Mouse (Mus musculus): ENCODE measurements around the gene Rabl6. TPM values are rescaled to one million over a fixed set of nuclear protein-coding genes. Genes with fewer than 3 reads are reported as not detected.
"Not testable (repeated sequence)": the region's sequence is repeated elsewhere in the genome, so short reads cannot be mapped to it uniquely, and the experiment has no call there.

Gene Rabl6
- polyA plus RNA-seq, 1 experiment from 2014 or later = 73.5 TPM

GRCm38 (mm10) chr2:25553171-25553786, 55.0 kb downstream of the Rabl6 start:
- H3K4me3 ChIP-seq; H3K36me3 ChIP-seq; H3K4me2 ChIP-seq; H3K9me3 ChIP-seq; H3K27me3 ChIP-seq; H3K27ac ChIP-seq (replicated peaks); ATAC-seq (ENCODE audit: low FRiP score, low read depth); H3K9ac ChIP-seq: not testable (repeated sequence)
- 93% methylated on average over 4 of the region's 4 CpGs for WGBS
- H3K4me1 ChIP-seq (replicated peaks) = peaks cover 12% of the 10 kb centered on the region

GRCm38 (mm10) chr2:25551186-25551585, 57.1 kb downstream of the Rabl6 start:
- ATAC-seq (ENCODE audit: low FRiP score, low read depth) = no peak
- no peaks in the 10 kb centered on the region for H3K9me3 ChIP-seq
- H3K36me3 ChIP-seq = no peaks in the 10 kb centered on the region
- H3K9ac ChIP-seq = no peak overlapping the region
- no peaks in the 10 kb centered on the region for H3K27me3 ChIP-seq
- WGBS = 40% methylated on average over 5 of the region's 5 CpGs
- H3K27ac ChIP-seq (replicated peaks) = no peak overlapping the region
- H3K4me3 ChIP-seq = no peak overlapping the region
- no peak overlapping the region for H3K4me2 ChIP-seq
- peaks cover 7% of the 10 kb centered on the region for H3K4me1 ChIP-seq (replicated peaks)

DNA sequence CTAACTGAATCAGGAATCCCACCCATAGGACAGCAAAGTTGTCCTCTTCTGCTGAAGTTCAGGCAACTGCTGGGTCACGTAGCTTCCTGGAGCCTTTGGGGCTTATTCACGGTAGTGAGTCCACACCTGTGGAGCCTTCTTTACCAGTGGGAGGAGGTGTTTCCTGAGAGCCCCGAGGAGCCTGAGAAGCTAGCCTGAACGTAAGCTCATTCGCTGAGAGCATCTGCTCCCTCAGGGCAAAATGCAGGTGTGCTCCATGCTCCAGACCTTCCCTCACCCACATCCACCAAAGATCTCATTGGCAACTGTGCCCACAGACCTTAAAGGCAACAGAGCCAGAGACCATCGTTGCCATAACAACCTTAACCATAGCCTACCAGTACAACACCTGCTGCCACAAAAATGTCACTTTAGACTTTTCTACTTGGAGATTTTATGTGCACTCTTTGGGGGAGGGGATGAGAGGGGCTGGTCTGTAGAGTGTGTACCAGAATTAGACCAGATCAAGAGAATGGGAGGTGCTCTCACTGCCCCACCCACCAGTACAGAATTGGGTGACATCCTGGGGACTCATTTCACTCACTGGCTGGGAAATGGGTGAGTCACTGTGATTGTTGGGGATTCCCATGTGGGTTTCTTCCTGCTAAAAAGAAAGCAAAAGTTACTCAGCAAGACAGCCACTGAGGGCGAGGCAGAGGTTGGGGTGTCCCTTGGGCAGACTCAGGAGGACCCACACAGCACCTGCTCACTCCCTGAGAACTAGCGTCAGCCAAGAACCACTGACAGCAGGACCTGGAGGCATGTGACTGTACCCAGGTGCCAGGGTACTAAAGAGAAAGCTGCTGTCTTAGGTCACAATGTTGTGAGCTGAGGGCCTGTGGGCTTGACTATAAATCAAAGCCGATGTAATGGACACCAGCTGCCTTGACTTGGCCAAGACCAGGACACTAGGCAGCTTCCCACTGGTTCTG, 59.0 kb downstream of the Rabl6 start:
- Histone ChIP-seq H3K9ac (no peak overlapping the region), H3K9me3 (no peaks in the 10 kb centered on the region), H3K4me2 (no peak overlapping the region), H3K27me3 (no peaks in the 10 kb centered on the region), H3K27ac (replicated peaks) (no peak overlapping the region), H3K4me1 (replicated peaks) (peaks cover 15% of the 10 kb centered on the region), H3K36me3 (no peaks in the 10 kb centered on the region), H3K4me3 (no peak overlapping the region)
- 79% methylated on average over 9 of the region's 9 CpGs for WGBS
- no peak for ATAC-seq (ENCODE audit: low FRiP score, low read depth)

DNA sequence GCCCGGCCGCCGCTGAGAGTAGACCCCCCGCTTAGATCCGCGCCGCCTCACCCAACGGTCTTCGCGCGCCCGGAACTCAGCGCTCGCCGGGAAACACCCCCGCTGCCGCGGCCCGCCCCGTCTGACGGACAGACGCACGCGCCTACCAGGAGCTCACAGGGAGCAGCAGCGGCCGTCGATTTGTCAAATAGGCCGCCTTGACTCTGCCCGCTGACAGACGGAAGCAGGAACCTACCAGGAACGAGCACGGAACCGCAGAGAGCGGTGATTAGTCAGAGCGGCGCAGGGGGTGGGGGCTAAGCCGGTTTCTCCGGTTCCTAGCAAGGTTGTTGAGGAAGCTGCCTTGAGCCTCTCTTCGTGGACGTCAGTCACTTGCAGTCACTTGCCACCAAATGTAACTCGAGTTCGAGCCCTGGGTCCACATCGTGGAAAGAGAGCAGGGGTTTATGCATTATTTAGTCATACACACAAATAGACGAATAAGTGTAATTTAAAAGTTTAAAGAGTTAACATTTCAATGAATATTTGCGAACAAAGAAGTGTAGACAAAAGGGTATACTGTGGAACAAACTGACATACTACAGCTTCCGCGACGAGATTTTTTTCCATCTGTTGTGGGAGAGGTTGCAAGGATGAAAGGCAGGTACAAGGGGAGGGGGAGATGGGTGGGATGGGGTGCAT, 61.4 kb downstream of the Rabl6 start, which contains the start of gene Traf2:
Traf2 (minus strand) TSS at position 130 of the 681 bp plus-strand sequence.
- Histone ChIP-seq H3K4me1 (replicated peaks) (peaks cover 15% of the 10 kb centered on the region), H3K27me3 (no peaks in the 10 kb centered on the region), H3K4me3 (peak within 1 kb of the TSS; percentile 67), H3K27ac (replicated peaks) (peak within 1 kb of the TSS; percentile 35; the same call in 1 of the 2 replicates), H3K9me3 (no peaks in the 10 kb centered on the region), H3K9ac (peak within 1 kb of the TSS; percentile 61), H3K36me3 (no peaks in the 10 kb centered on the region), H3K4me2 (peak within 1 kb of the TSS; percentile 87)
- 3% methylated on average over 47 of the region's 48 CpGs for WGBS
- ATAC-seq (ENCODE audit: low FRiP score, low read depth) = peak; percentile 100

DNA sequence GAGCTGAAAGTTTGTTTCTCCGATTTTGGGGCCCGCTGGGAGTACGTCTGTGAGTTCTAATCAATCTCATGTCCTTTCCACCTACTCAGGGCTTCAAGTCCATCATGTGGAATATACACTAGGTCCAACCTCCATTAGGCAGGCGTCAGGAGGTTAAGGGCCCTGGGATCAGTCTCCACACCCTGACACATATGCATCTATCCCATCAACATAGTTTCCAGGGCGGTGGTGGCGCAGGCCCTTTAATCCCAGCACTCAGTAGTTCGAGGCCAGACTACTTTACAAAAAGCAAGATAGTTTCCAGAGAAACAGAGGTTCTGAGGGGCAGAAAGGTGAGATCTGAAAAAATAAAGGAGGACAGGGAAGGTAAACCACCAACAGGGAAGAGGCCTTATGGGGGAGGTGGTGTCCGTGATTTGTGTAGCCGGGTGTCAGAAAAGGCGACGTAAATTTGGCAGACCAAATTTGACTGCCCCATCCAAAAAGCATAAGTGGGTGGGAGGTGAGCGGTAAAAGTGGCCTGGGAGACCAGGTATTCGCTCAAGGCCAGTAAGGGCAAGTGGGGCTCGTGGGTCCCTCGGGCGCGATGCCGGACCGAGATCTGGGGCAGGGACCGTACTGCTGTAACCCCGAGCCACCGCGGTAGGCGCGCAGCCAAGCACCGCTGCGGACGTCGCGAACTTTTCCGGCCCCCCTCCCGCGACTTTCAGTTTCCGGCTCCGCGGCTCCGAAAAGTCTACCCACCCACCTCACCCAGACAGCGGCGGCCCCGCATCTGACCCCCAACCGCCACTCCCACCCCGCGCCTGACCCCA, 62.1 kb downstream of the Rabl6 start:
- peak overlapping the region; percentile 35; the same call in 1 of the 2 replicates for H3K27ac ChIP-seq (replicated peaks)
- H3K4me3 ChIP-seq = peak overlapping the region; percentile 67
- H3K27me3 ChIP-seq = no peaks in the 10 kb centered on the region
- H3K4me2 ChIP-seq = peak overlapping the region; percentile 87
- H3K4me1 ChIP-seq (replicated peaks) = peaks cover 15% of the 10 kb centered on the region
- no peaks in the 10 kb centered on the region for H3K9me3 ChIP-seq
- H3K36me3 ChIP-seq = no peaks in the 10 kb centered on the region
- no peak; the same call in 1 of the 2 replicates for ATAC-seq (ENCODE audit: low FRiP score, low read depth)
- H3K9ac ChIP-seq = peak overlapping the region; percentile 61
- WGBS = 9% methylated on average over 43 of the region's 43 CpGs

DNA sequence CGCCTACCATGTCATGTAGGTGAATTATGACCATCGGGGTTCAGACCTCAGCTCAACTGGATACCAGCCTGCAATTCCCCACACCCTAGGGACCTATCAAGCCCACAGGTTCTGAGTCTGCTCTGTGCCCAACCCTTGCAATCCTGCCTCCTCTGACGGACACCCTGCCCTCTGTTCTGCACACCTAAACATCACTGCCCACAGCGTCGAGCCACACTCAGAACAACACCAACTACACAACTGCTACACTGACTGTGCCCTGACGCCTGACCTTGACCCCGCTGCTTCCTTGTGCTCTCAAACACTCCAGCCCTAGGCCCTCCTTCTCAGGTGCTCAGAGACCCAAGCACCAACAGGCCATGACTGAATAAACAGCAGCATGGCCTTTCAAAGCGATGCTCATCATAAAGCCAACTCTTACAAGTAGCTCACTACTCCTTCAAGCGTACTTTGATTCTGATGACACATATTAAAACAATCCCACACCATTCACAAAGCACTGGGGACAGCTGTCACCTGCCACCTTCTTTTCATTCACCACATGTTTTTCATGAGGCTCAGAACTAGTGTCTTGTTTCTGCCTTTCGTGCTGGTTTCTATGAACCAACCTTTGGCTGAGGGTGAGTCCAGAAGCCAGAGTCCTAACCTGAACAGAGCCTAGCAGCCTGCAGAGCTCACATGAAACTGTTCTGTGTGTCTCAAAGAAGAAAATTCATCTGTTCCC, 66.5 kb downstream of the Rabl6 start:
- H3K9ac ChIP-seq = no peak overlapping the region
- H3K27ac ChIP-seq (replicated peaks) = no peak overlapping the region
- 85% methylated on average over 10 of the region's 10 CpGs for WGBS
- no peak overlapping the region for H3K4me3 ChIP-seq
- peaks cover 10% of the 10 kb centered on the region for H3K4me1 ChIP-seq (replicated peaks)
- ATAC-seq (ENCODE audit: low FRiP score, low read depth) = no peak
- H3K4me2 ChIP-seq = no peak overlapping the region
- H3K27me3 ChIP-seq = no peaks in the 10 kb centered on the region
- no peaks in the 10 kb centered on the region for H3K36me3 ChIP-seq
- no peaks in the 10 kb centered on the region for H3K9me3 ChIP-seq

DNA sequence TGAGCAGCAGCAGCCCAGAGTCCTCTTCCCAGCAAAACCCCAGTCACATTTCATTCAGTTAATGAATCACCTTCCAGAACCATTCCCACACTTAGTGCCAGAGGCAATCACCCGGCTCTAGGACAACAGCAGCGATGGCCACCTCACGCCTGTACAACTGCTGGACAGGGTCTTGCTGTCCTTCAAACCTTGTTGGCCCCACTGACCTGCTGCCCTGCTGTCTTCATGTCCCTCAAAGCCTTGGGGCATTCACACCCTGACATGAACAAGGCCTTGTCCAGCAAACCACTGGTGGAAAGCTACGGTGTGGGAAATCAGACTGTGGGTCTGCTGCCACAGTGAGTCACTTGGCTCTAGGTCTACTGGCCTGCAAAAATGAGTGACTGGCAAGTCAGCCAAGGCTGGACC, 67.8 kb downstream of the Rabl6 start:
- no peaks in the 10 kb centered on the region for H3K27me3 ChIP-seq
- peaks cover 6% of the 10 kb centered on the region; the same call in 1 of the 2 replicates for H3K36me3 ChIP-seq
- WGBS = 95% methylated on average over 4 of the region's 4 CpGs
- H3K9me3 ChIP-seq = no peaks in the 10 kb centered on the region
- H3K9ac ChIP-seq = no peak overlapping the region
- H3K4me2 ChIP-seq = no peak overlapping the region
- H3K4me1 ChIP-seq (replicated peaks) = 0 out of 2 replicates have a peak, but pooled peaks cover 2% of the 10 kb centered on the region
- no peak overlapping the region for H3K4me3 ChIP-seq
- no peak overlapping the region for H3K27ac ChIP-seq (replicated peaks)
- ATAC-seq (ENCODE audit: low FRiP score, low read depth) = no peak

- H3K9ac ChIP-seq = no peak overlapping the region
- peaks cover 7% of the 10 kb centered on the region; the same call in 1 of the 2 replicates for H3K36me3 ChIP-seq
- ATAC-seq (ENCODE audit: low FRiP score, low read depth) = no peak
- no peak overlapping the region for H3K27ac ChIP-seq (replicated peaks)
- 89% methylated on average over 8 of the region's 8 CpGs for WGBS
- no peaks in the 10 kb centered on the region for H3K4me1 ChIP-seq (replicated peaks)
- no peaks in the 10 kb centered on the region for H3K9me3 ChIP-seq
- no peak overlapping the region for H3K4me3 ChIP-seq
- H3K4me2 ChIP-seq = no peak overlapping the region
- H3K27me3 ChIP-seq = no peaks in the 10 kb centered on the region
Observed at GRCm38 (mm10) chr2:25536531-25536930, 71.8 kb downstream of the Rabl6 start.

DNA sequence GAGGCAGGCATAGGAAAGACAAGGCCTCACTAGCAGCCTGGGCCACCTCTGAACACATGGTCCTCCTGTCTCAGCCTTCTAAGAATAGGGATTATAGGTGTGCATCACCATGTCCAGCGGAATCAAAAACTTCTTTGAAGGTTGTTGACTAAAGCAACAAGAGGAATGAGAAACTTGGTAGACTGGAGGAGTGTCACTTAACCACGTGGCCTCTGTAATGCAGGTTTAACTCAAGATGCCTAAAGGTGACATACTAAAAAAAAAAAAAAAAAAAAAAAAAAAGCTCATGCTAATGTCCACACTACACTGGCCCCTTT, 73.5 kb downstream of the Rabl6 start:
- H3K27ac ChIP-seq (replicated peaks) = no peak overlapping the region
- 92% methylated on average over 2 of the region's 2 CpGs for WGBS
- no peak overlapping the region for H3K4me3 ChIP-seq
- no peak overlapping the region for H3K9ac ChIP-seq
- no peaks in the 10 kb centered on the region for H3K9me3 ChIP-seq
- H3K4me1 ChIP-seq (replicated peaks) = no peaks in the 10 kb centered on the region
- H3K4me2 ChIP-seq = no peak overlapping the region
- H3K27me3 ChIP-seq = no peaks in the 10 kb centered on the region
- ATAC-seq (ENCODE audit: low FRiP score, low read depth) = no peak
- H3K36me3 ChIP-seq = peaks cover 12% of the 10 kb centered on the region

DNA sequence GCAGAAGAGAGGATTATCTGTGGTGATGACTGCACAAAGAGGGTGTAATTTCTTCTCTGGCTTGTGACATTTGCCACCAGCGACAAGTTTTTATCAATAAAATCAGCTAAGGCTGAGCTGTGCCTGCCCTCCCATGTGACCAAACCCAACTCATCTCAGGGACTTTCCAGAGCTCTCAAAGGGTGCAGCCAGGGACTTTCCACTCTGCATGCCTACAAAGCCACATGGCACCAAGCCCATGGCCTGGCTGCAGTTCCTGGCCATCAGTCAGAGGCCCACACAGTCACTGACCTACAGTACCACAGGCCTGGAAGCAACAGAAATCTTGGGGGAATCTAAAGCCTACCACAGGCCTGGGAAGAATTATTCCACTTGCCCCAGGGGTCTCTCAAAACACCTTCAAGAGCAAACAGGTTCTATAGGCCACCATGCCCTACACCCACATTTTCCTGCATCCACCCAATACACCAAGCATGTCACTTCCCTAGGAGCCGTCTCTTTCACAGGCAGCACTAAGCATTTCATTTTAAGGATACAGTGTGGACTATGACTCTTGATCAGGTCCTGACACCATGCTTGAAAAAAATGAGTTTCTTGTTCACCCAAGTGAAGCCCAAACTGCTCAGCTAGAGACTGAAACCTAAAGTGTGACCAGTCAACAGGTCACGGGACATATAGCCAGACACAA, 74.0 kb downstream of the Rabl6 start:
- Histone ChIP-seq H3K36me3 (peaks cover 13% of the 10 kb centered on the region), H3K4me3 (no peak overlapping the region), H3K4me1 (replicated peaks) (no peaks in the 10 kb centered on the region), H3K9ac (no peak overlapping the region), H3K27me3 (no peaks in the 10 kb centered on the region), H3K4me2 (no peak overlapping the region), H3K9me3 (no peaks in the 10 kb centered on the region), H3K27ac (replicated peaks) (no peak overlapping the region)
- 97% methylated on average over 3 of the region's 3 CpGs for WGBS
- ATAC-seq (ENCODE audit: low FRiP score, low read depth) = no peak

Measured in hindbrain, embryonic 15.5 days (tissue).